Mouse (Mus musculus) testis, postnatal 10 days (tissue): ENCODE data around the gene Sass6.
"Not testable (repeated sequence)": the region's sequence is repeated elsewhere in the genome, so short reads cannot be mapped to it uniquely, and the experiment has no call there.

Experiments used
- DNase-seq: peaks from one replicate; pipeline ENCODE4 v3.0.0; 2021; ENCODE audit warnings: low spot score

Gene Sass6

GRCm38 (mm10) chr3:116664281-116664680 lies 69.5 kb downstream of the Sass6 start:
- DNase-seq: not testable (repeated sequence)
